Mouse (Mus musculus) liver, embryonic 14.5 days (tissue): ENCODE data around the gene Rufy4. TPM values are rescaled to one million over a fixed set of nuclear protein-coding genes. Genes with fewer than 3 reads are reported as not detected.

Source experiments
- ATAC-seq: fragments of 200-750 bp; cut with Nextera tagmentation; 2 replicates; pipeline ENCODE4 v1.8.0; 2017; ENCODE audit warnings: moderate number of reproducible peaks, mild to moderate bottlenecking, moderate library complexity; ENCODE audit not compliant: insufficient read depth
- DNase-seq, 3 experiments: peaks; one replicate each; pipeline ENCODE4 v3.0.0-alpha.2; 2012 to 2013; ENCODE audit warnings: low read depth in 3 of 3, low spot score in 3 of 3
- H3K27ac ChIP-seq: fragments of 300-500 bp; sonication (generic); 2 replicates; pipeline ENCODE4 v1.5.1; 2014; ENCODE audit warnings: moderate library complexity, mild to moderate bottlenecking, control low read depth, inconsistent platforms
- H3K27me3 ChIP-seq: fragments of 300-500 bp; sonication (generic); 2 replicates; pipeline ENCODE4 v1.6.1; 2014; ENCODE audit warnings: mild to moderate bottlenecking, low read length, moderate library complexity; ENCODE audit not compliant: control insufficient read depth, insufficient read depth
- H3K36me3 ChIP-seq: fragments of 300-500 bp; sonication (generic); replicated peaks from 2 replicates; pipeline ENCODE4 v1.6.1; 2014; ENCODE audit warnings: low read depth; ENCODE audit not compliant: control insufficient read depth, insufficient read depth
- H3K4me1 ChIP-seq, 2 experiments: fragments of 200-500 bp in 1 of 2; fragments of 300-500 bp in 1 of 2; sonication (generic) in 1 of 2; replicated peaks; 2 replicates each; pipeline ENCODE4 v1.6.1; 2012 to 2014; ENCODE audit warnings: antibody characterized with exemption in 1 of 2, inconsistent platforms in 1 of 2, low read length in 1 of 2; ENCODE audit not compliant: control insufficient read depth in 2 of 2, insufficient read depth in 2 of 2
- H3K4me2 ChIP-seq: fragments of 300-500 bp; sonication (generic); 2 replicates; pipeline ENCODE4 v1.6.1; 2014; ENCODE audit warnings: low read depth, mild to moderate bottlenecking, control low read depth, moderate library complexity
- H3K4me3 ChIP-seq, 2 experiments: fragments of 200-500 bp in 1 of 2; fragments of 300-500 bp in 1 of 2; sonication (generic) in 1 of 2; 2 replicates each; pipeline ENCODE4 v1.5.1; 2012 to 2014; ENCODE audit warnings: low read depth in 2 of 2, low read length in 2 of 2, mild to moderate bottlenecking in 2 of 2, control low read depth in 1 of 2, inconsistent platforms in 1 of 2, moderate library complexity in 1 of 2; ENCODE audit not compliant: insufficient read depth in 1 of 2
- H3K9ac ChIP-seq: fragments of 300-500 bp; sonication (generic); replicated peaks from 2 replicates; pipeline ENCODE4 v1.6.1; 2014; ENCODE audit warnings: mild to moderate bottlenecking, control low read depth, moderate library complexity
- H3K9me3 ChIP-seq: fragments of 300-500 bp; sonication (generic); 2 replicates; pipeline ENCODE4 v1.6.1; 2016; ENCODE audit warnings: low read length, mixed read lengths; ENCODE audit not compliant: control insufficient read depth
- CTCF ChIP-seq: IDR thresholded peaks from 2 replicates; pipeline ENCODE4 v1.5.1; 2016; ENCODE audit warnings: antibody characterized with exemption, low read depth, control low read depth
- EP300 ChIP-seq: IDR thresholded peaks from 2 replicates; pipeline ENCODE4 v1.6.1; 2016; ENCODE audit warnings: antibody characterized with exemption, low read depth
- WGBS: fragments of 180-500 bp; shearing (Covaris S2); extraction: QIAGEN DNeasy Blood & Tissue Kit; methylation state at CpG from one replicate; pipeline ENCODE4 v1.1.7; 2014; ENCODE audit not compliant: insufficient replicate concordance; 5-methylcytosine and 5-hydroxymethylcytosine counted together
- polyA plus RNA-seq, 2 experiments: library from polyadenylated mRNA; depleted of rRNA in 1 of 2; stranded (reverse) in 1 of 2; unstranded in 1 of 2; fragments of >200 nt; fragmentation: Nextera tagmentation in 1 of 2; extraction: Ambion mirVana in 1 of 2; gene quantifications; 2 replicates each; pipeline versions ENCODE4 v1.2.1 to v1.2.3; 2012 to 2014

Gene Rufy4
- polyA plus RNA-seq, 2 experiments: 0.04 to 0.09 TPM

DNA sequence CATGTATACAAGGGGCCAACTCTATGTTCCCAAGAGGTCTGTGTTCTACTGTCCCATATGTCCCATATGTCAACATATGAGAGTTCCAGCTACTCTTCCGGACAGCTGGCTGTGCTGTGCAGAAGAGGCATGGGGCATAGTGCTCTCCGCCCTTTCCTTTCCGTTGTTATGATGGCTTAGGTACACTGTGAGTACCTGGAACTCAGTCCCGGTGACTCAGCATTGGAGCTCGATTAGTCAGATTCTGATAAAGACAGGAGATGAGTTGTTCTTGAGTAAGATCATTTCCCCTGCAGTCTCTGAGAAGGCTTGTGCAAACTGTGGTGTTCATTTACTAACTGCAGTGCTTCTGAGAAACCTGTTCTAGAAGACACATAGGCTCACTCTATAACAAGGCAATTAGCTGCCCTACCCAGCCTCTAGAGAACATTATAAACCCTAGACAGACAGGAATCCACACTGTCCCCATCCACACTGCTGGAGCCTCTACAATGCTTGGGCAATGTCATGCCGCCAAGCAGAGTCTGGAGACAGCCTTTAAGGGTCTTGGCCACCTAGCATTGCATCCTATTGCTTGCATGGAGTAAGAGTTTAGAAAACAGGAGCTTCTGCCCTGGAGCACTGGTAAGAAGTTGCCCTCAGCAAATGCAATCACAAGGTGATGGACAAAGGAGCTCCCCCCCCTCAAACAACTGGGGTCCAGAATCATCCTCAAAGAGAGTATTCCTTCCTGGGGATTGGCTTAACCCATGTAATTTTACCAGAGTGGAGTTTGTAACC is 24.0 kb downstream of the Rufy4 start:
- Histone ChIP-seq H3K4me1 (peaks cover 0 to 33% of the 10 kb centered on the region in 2 experiments; a peak in 2 of 4 replicates), H3K36me3 (no peaks in the 10 kb centered on the region), H3K9ac (no peak overlapping the region), H3K4me3 (no peak overlapping the region), H3K27ac (no peak overlapping the region), H3K4me2 (no peak overlapping the region), H3K27me3 (no peaks in the 10 kb centered on the region), H3K9me3 (no peaks in the 10 kb centered on the region)
- 42% methylated on average over 6 of the region's 6 CpGs for WGBS
- no peak for TF ChIP-seq CTCF
- TF ChIP-seq EP300: no peak
- ATAC-seq (no peak), DNase-seq (no peak)

GRCm38 (mm10) chr1:74150101-74150500 is 24.8 kb downstream of the Rufy4 start:
- no peak overlapping the region for H3K4me3 ChIP-seq
- no peak overlapping the region for H3K4me2 ChIP-seq
- 45% methylated on average over 3 of the region's 3 CpGs for WGBS
- H3K27ac ChIP-seq: no peak overlapping the region
- peaks cover 0 to 33% of the 10 kb centered on the region in 2 experiments; a peak in 2 of 4 replicates for H3K4me1 ChIP-seq
- no peaks in the 10 kb centered on the region for H3K27me3 ChIP-seq
- H3K36me3 ChIP-seq: no peaks in the 10 kb centered on the region
- no peak for DNase-seq
- TF ChIP-seq CTCF (no peak), EP300 (no peak)
- H3K9ac ChIP-seq: no peak overlapping the region
- no peak for ATAC-seq
- no peaks in the 10 kb centered on the region for H3K9me3 ChIP-seq

DNA sequence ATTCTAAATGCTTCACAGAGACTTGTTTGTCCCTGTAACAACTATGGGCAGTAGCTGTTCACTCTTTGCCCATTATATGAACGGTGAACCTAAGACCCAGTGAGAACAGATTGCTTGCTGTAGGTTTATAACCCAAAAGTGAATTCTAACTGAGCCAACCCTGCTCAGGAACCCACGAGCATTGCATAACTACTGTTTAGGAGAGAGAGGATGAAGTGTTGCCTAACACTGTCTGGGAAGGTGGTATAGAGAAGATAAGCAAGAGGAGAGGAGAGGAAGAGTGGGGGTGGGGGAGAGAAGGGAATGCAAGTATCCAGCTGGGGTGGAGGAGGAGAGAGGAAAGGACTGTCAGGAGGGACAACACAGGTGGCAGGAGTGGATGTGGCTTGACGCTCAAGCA is 25.8 kb downstream of the Rufy4 start:
- Histone ChIP-seq H3K9ac (no peak overlapping the region), H3K4me2 (no peak overlapping the region), H3K36me3 (no peaks in the 10 kb centered on the region), H3K4me3 (no peak overlapping the region), H3K9me3 (no peaks in the 10 kb centered on the region), H3K27me3 (no peaks in the 10 kb centered on the region), H3K4me1 (peaks cover 0 to 34% of the 10 kb centered on the region in 2 experiments; a peak in 2 of 4 replicates), H3K27ac (no peak overlapping the region)
- TF ChIP-seq CTCF (no peak), EP300 (no peak)
- no peak for DNase-seq
- no peak for ATAC-seq
- WGBS: 8% methylated on average over 3 of the region's 3 CpGs

DNA sequence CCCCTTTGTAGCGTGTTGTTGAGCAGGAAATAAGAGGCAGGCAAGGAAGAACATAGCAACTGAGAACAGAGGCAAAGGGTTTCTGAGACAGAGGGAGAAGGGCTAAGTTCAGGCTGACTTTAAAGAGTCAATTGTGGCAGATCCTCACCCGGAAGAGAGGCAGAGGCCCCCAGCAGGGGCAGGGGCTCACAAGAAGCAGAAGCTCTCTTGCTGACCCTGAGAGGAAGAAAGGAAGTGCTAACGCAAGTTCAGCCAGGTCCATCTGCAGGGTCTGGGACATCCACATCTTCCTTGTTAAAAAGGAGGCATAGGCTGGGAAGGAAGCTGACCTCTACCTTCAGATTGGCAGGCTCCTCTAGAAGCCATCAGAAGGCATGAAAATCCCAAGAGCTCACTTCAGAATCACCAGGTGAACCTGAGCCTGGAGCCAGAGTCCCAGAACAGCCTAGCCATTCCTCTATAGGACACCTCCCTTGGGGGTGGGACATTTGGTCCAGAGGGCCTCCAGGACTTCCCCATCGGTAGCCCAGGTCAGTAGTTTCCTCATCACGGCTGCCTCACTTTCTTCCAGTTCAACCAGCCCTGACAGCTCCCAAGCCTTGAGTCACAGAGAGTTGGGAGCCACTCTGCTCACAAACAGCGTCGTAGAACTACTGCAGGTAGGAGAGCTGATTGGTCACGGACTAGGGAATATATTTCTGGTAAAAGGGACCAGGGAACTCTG is 28.3 kb downstream of the Rufy4 start, which contains the start of gene Cxcr2:
Gene Cxcr2 (plus strand): TSS at position 529 of the 724 bp plus-strand sequence.
- Histone ChIP-seq H3K27me3 (no peaks in the 10 kb centered on the region), H3K4me2 (no peak within 1 kb of the TSS), H3K9ac (no peak within 1 kb of the TSS), H3K4me1 (peaks cover 0 to 23% of the 10 kb centered on the region in 2 experiments; a peak in 2 of 4 replicates), H3K36me3 (no peaks in the 10 kb centered on the region), H3K9me3 (no peaks in the 10 kb centered on the region), H3K27ac (no peak within 1 kb of the TSS), H3K4me3 (no peak within 1 kb of the TSS)
- WGBS: 26% methylated on average over 8 of the region's 8 CpGs
- TF ChIP-seq CTCF: no peak
- TF ChIP-seq EP300: no peak
- no peak for ATAC-seq
- DNase-seq: no peak

DNA sequence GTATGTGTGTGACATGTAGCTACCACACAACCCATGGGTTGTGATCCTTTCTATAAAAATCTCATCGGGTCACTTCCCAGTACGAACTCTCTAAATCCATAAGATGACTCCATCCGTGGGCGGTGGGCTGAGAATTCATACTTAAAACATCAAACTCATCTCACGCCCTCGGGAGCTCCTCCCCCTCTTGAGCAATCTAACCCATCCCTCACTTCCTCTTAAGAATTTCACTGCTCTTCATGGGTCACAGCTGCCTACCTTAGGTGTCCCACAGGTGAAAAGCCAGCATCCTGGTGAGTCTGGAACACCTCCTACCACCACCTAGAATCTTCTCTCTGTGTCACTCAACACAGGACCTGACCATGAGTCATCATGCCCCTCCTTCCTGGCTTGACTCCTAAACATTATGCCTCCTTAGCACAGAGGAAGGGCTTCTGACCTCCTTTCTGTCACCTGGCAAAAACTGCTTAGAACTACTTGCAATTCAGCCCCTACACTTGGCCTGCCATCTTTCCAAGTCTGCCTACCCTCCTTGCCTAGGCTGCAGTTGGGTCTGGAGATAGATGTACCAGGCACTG is 30.2 kb downstream of the Rufy4 start:
- DNase-seq (no peak), ATAC-seq (no peak)
- Histone ChIP-seq H3K27me3 (no peaks in the 10 kb centered on the region), H3K4me2 (no peak overlapping the region), H3K4me1 (peaks cover 0 to 14% of the 10 kb centered on the region in 2 experiments; a peak in 2 of 4 replicates), H3K9ac (no peak overlapping the region), H3K9me3 (no peaks in the 10 kb centered on the region), H3K27ac (no peak overlapping the region), H3K4me3 (no peak overlapping the region), H3K36me3 (no peaks in the 10 kb centered on the region)
- no peak for TF ChIP-seq CTCF
- TF ChIP-seq EP300: no peak
- WGBS: 46% methylated on average over 6 of the region's 6 CpGs
